Mouse (Mus musculus): ENCODE data around the gene Tmem132a.

Gene Tmem132a

GRCm38 (mm10) chr19:10878201-10878837 is 8.6 kb upstream of the Tmem132a start:
- peak in 1 of 2 experiments; percentile 41 for DNase-seq

- DNase-seq = peak; percentile 40 to 64
Observed at GRCm38 (mm10) chr19:10871328-10871961, 1.7 kb upstream of the Tmem132a start.

GRCm38 (mm10) chr19:10870676-10871075 is 936 bp upstream of the Tmem132a start:
- no peak for DNase-seq

GRCm38 (mm10) chr19:10869241-10869885 is 377 bp downstream of the Tmem132a start:
- DNase-seq = peak; percentile 87 to 91

GRCm38 (mm10) chr19:10868623-10869141 is 1.1 kb downstream of the Tmem132a start:
- peak in 1 of 2 experiments; percentile 36 for DNase-seq

- no peak for DNase-seq
Observed at GRCm38 (mm10) chr19:10867946-10868622, 1.7 kb downstream of the Tmem132a start.

- no peak for DNase-seq
Observed at GRCm38 (mm10) chr19:10866351-10866750, 3.4 kb downstream of the Tmem132a start.

GRCm38 (mm10) chr19:10860072-10860497 is 9.7 kb downstream of the Tmem132a start:
- DNase-seq = peak; percentile 35 to 48

- no peak for DNase-seq
Observed at GRCm38 (mm10) chr19:10856520-10856919, 13.2 kb downstream of the Tmem132a start.

- DNase-seq = no peak
Observed at GRCm38 (mm10) chr19:10855422-10855821, 14.3 kb downstream of the Tmem132a start.

GRCm38 (mm10) chr19:10847311-10848087 is 22.2 kb downstream of the Tmem132a start:
- DNase-seq = peak; percentile 78

GRCm38 (mm10) chr19:10846150-10846549 is 23.6 kb downstream of the Tmem132a start:
- DNase-seq = no peak

- no peak for DNase-seq
Observed at GRCm38 (mm10) chr19:10845454-10845853, 24.3 kb downstream of the Tmem132a start.

- no peak for DNase-seq
Observed at GRCm38 (mm10) chr19:10844206-10844605, 25.5 kb downstream of the Tmem132a start.

GRCm38 (mm10) chr19:10842914-10843313 is 26.8 kb downstream of the Tmem132a start:
- DNase-seq = peak; percentile 22 to 44

- DNase-seq = peak; percentile 20 to 37
Observed at GRCm38 (mm10) chr19:10841721-10842626, 27.8 kb downstream of the Tmem132a start.

- no peak for DNase-seq
Observed at GRCm38 (mm10) chr19:10839010-10839892, 30.5 kb downstream of the Tmem132a start, which contains the start of gene Slc15a3. Gene Slc15a3, plus strand, starts transcription at chr19:10839727.

- no peak for DNase-seq
Observed at GRCm38 (mm10) chr19:10835671-10836070, 34.1 kb downstream of the Tmem132a start.

- DNase-seq = no peak
Observed at GRCm38 (mm10) chr19:10833611-10834010, 36.1 kb downstream of the Tmem132a start.

GRCm38 (mm10) chr19:10832030-10832429 is 37.7 kb downstream of the Tmem132a start:
- DNase-seq = no peak

Data from kidney, postnatal 4 days (tissue).